ENCODE assay signal across 28 mouse cellular contexts in genomic region chr4:132312627-132313026, GRCm38 (mm10). TPM values are rescaled to one million over a fixed set of nuclear protein-coding genes. Genes with fewer than 3 reads are reported as not detected.
"Had no signal": no experiment of that assay in that cellular context is flagged by ENCODE, and none has a peak within 500 bp of the region (broad histone marks: within the 10 kb centered on the region; RNA-seq: fewer than 3 reads in every experiment).

No protein-coding gene starts in this region.

- H3K9me3 ChIP-seq: heart, embryonic 13.5 days; heart, embryonic 15.5 days; hindbrain, embryonic 10.5 days; hindbrain, embryonic 12.5 days; intestine, embryonic 15.5 days; kidney, embryonic 15.5 days; limb, embryonic 13.5 days; limb, embryonic 15.5 days; liver, embryonic 15.5 days had no signal

- H3K27ac ChIP-seq: heart, adult 2 months; heart, embryonic 15.5 days; hindbrain, embryonic 10.5 days; hindbrain, embryonic 12.5 days; hindbrain, embryonic 14.5 days; intestine, embryonic 15.5 days; kidney, postnatal 0 days; limb, embryonic 13.5 days had no signal

- H3K4me2 ChIP-seq: heart, embryonic 11.5 days; heart, embryonic 13.5 days; heart, embryonic 15.5 days; hindbrain, embryonic 12.5 days; hindbrain, embryonic 14.5 days; intestine, embryonic 15.5 days; kidney, embryonic 15.5 days; limb, embryonic 13.5 days; limb, embryonic 15.5 days; liver, embryonic 15.5 days had no signal

- H3K27me3 ChIP-seq: heart, embryonic 13.5 days; heart, embryonic 15.5 days; hindbrain, embryonic 12.5 days; intestine, embryonic 15.5 days; kidney, embryonic 15.5 days; limb, embryonic 13.5 days; limb, embryonic 15.5 days; liver, embryonic 15.5 days had no signal

- ATAC-seq: hindbrain, embryonic 16.5 days; inflammation-experienced regulatory T-cells, adult 6 months; intestine, embryonic 15.5 days; intestine, postnatal 0 days had no signal

- DNase-seq: gastrocnemius, postnatal 14 days; gastrocnemius, postnatal 36 days; heart, adult 11 months; heart, adult 2 months; heart, postnatal 4 days; kidney, adult 18-20 months; kidney, adult 8-10 months; kidney, postnatal 14 days; kidney, postnatal 36 days; layer of hippocampus, adult 9-11 months; layer of hippocampus, postnatal 36 days; left cerebral cortex, postnatal 4 days had no signal

- H3K4me3 ChIP-seq: heart, adult 2 months; heart, embryonic 13.5 days; heart, embryonic 15.5 days; hindbrain, embryonic 10.5 days; hindbrain, embryonic 12.5 days; intestine, embryonic 15.5 days; kidney, embryonic 15.5 days; limb, embryonic 13.5 days; limb, embryonic 15.5 days; liver, embryonic 15.5 days had no signal

- H3K9ac ChIP-seq: heart, embryonic 13.5 days; heart, embryonic 15.5 days; hindbrain, embryonic 12.5 days; hindbrain, embryonic 14.5 days; intestine, embryonic 15.5 days; kidney, embryonic 15.5 days; limb, embryonic 13.5 days; limb, embryonic 15.5 days; liver, embryonic 15.5 days had no signal

RNA-seq across cellular contexts. Expression of gene Rab42, which starts 9.4 kb away (rescaled TPM):
- total RNA-seq: gastrocnemius, postnatal 36 days; liver, adult 2 months had no signal
- polyA plus RNA-seq: liver, adult 2 months had no signal
